Mouse (Mus musculus): Measurements from ENCODE around the gene Ttll13. TPM values are rescaled to one million over a fixed set of nuclear protein-coding genes. Genes with fewer than 3 reads are reported as not detected.
A peak's percentile ranks its signal among the peaks of the same experiment; 100 is the strongest.

The Ttll13 gene
- polyA plus RNA-seq, 1 experiment from 2014 or later: 1.2 TPM

DNA sequence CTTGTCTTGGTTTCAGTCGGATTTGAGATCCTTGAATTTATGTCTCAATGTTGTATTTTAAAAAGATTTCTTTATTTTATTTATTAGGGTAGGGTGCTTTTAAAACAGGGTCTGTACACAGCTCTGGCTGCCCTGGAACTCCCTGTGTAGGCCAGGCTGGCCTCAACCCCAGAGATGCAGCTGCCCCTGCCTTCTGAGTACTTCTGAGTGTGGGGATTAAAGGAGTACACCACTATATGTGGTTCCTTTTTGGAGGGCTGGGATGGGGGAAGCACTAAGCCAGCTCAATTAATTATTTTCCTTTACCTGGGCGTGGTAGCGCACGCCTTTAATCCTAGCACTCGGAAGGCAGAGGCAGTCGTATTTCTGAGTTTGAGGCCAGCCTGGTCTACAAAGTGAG lies 50.3 kb downstream of the Ttll13 start:
- Histone ChIP-seq H3K4me3 (no peak overlapping the region), H3K4me2 (replicated peaks) (peak overlapping the region; percentile 69)
- no peak for ATAC-seq (ENCODE audit: insufficient number of reproducible peaks, insufficient read depth, low FRiP score, low TSS enrichment)

DNA sequence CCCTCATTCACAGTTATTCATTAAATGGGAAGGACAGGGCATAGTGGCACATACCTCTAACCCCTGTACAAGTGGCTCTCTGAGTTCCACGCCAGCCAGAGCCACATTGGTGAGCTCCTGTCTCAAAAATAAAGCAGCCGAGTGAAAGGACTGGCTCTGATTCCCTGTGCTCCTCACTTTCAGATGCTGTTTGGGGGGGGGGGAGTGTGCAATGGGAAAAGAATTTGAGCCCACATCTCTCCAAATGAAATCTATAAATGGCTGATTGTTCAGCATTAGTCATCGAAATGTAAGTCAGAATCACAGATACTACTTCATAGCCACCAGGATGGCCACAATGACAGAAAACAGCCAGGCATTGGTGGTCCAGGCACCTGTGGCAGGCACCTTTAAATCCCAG lies 50.9 kb downstream of the Ttll13 start:
- Histone ChIP-seq H3K4me3 (no peak overlapping the region), H3K4me2 (replicated peaks) (no peak overlapping the region), H3K27ac (no peak overlapping the region), H3K4me1 (peaks cover 9% of the 10 kb centered on the region), H3K9ac (no peak overlapping the region), H3K36me3 (peaks cover 24% of the 10 kb centered on the region), H3K9me3 (no peaks in the 10 kb centered on the region), H3K27me3 (no peaks in the 10 kb centered on the region)
- 81% methylated on average over 3 of the region's 3 CpGs for WGBS
- no peak for ATAC-seq (ENCODE audit: insufficient number of reproducible peaks, insufficient read depth, low FRiP score, low TSS enrichment)

More for the DNA sequence above, 50.3 kb downstream of the Ttll13 start:
- no peak overlapping the region for H3K9ac ChIP-seq
- H3K27ac ChIP-seq: no peak overlapping the region
- WGBS: 93% methylated on average over 6 of the region's 6 CpGs
- H3K27me3 ChIP-seq: no peaks in the 10 kb centered on the region
- no peaks in the 10 kb centered on the region for H3K9me3 ChIP-seq
- H3K4me1 ChIP-seq: peaks cover 9% of the 10 kb centered on the region
- peaks cover 18% of the 10 kb centered on the region for H3K36me3 ChIP-seq

GRCm38 (mm10) chr7:80298754-80299153 lies 52.6 kb downstream of the Ttll13 start:
- no peak overlapping the region for H3K4me2 ChIP-seq (replicated peaks)
- ATAC-seq (ENCODE audit: insufficient number of reproducible peaks, insufficient read depth, low FRiP score, low TSS enrichment): no peak
- no peaks in the 10 kb centered on the region for H3K27me3 ChIP-seq
- H3K4me3 ChIP-seq: no peak overlapping the region
- peaks cover 35% of the 10 kb centered on the region for H3K36me3 ChIP-seq
- no peak overlapping the region for H3K9ac ChIP-seq
- H3K4me1 ChIP-seq: peaks cover 9% of the 10 kb centered on the region
- H3K9me3 ChIP-seq: no peaks in the 10 kb centered on the region
- WGBS: 92% methylated on average over 4 of the region's 4 CpGs
- H3K27ac ChIP-seq: no peak overlapping the region

DNA sequence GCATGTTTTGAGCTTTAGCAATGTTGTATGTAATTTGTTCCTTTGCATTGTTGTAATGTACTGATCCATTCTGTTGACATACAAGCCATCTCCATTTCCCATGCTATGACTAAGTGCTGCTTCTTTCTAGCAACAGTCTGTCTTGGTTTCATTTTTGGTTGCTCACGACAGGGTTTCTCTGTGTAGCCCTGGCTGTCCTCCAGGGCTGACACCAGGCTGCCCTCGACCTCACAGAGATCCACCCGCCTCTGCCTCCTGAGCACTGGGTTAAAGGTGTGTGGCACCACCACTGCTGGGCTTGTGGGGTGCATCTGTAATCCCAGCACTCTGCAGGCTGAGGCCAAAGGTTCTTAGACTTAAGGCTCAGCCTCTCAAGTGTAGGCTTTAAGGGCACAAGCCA lies 53.4 kb downstream of the Ttll13 start:
- ATAC-seq (ENCODE audit: insufficient number of reproducible peaks, insufficient read depth, low FRiP score, low TSS enrichment): no peak

GRCm38 (mm10) chr7:80301522-80301921 lies 55.3 kb downstream of the Ttll13 start:
- no peak for ATAC-seq (ENCODE audit: insufficient number of reproducible peaks, insufficient read depth, low FRiP score, low TSS enrichment)
- H3K9ac ChIP-seq: no peak overlapping the region
- peaks cover 62% of the 10 kb centered on the region for H3K36me3 ChIP-seq
- H3K9me3 ChIP-seq: no peaks in the 10 kb centered on the region
- whole genome bisulfite sequencing: 78% methylated on average over 2 of the region's 2 CpGs
- H3K4me2 ChIP-seq (replicated peaks): no peak overlapping the region
- H3K27me3 ChIP-seq: no peaks in the 10 kb centered on the region
- H3K4me3 ChIP-seq: no peak overlapping the region
- H3K4me1 ChIP-seq: no peaks in the 10 kb centered on the region; the same call in 1 of the 2 replicates
- no peak overlapping the region for H3K27ac ChIP-seq

More for the DNA sequence above, 53.4 kb downstream of the Ttll13 start:
- Histone ChIP-seq H3K4me1 (peaks cover 9% of the 10 kb centered on the region), H3K9me3 (no peaks in the 10 kb centered on the region), H3K36me3 (peaks cover 43% of the 10 kb centered on the region), H3K9ac (no peak overlapping the region), H3K4me2 (replicated peaks) (no peak overlapping the region), H3K27ac (no peak overlapping the region), H3K27me3 (no peaks in the 10 kb centered on the region), H3K4me3 (no peak overlapping the region)
- 87% methylated on average over 3 of the region's 3 CpGs for WGBS

GRCm38 (mm10) chr7:80307766-80308165 lies 61.6 kb downstream of the Ttll13 start:
- no peak for ATAC-seq (ENCODE audit: insufficient number of reproducible peaks, insufficient read depth, low FRiP score, low TSS enrichment)
- Histone ChIP-seq H3K9ac (no peak overlapping the region), H3K36me3 (peaks cover 89% of the 10 kb centered on the region), H3K9me3 (no peaks in the 10 kb centered on the region), H3K4me3 (no peak overlapping the region), H3K27ac (no peak overlapping the region), H3K27me3 (no peaks in the 10 kb centered on the region), H3K4me2 (replicated peaks) (no peak overlapping the region), H3K4me1 (no peaks in the 10 kb centered on the region)
- WGBS: 85% methylated on average over 3 of the region's 3 CpGs

Other genes with a start within 250 kb of the Ttll13 start
- 21.6 and 22.2 TPM in 2 replicates for gene Zfp710, start 221.6 kb upstream of the Ttll13 start, polyA plus RNA-seq (2016; fragmentation: Nextera tagmentation; extraction: Ambion mirVana)
- gene Idh2, start 131.0 kb upstream of the Ttll13 start, polyA plus RNA-seq (2016; fragmentation: Nextera tagmentation; extraction: Ambion mirVana): 495 and 498 TPM in 2 replicates
- 14.6 and 14.9 TPM in 2 replicates for gene Sema4b, start 59.5 kb upstream of the Ttll13 start, polyA plus RNA-seq (2016; fragmentation: Nextera tagmentation; extraction: Ambion mirVana)
- gene Cib1, start 13.6 kb upstream of the Ttll13 start, polyA plus RNA-seq (2016; fragmentation: Nextera tagmentation; extraction: Ambion mirVana): 54.2 and 56.0 TPM in 2 replicates
- 3.7 and 4.0 TPM in 2 replicates for gene Gdpgp1, start 13.5 kb upstream of the Ttll13 start, polyA plus RNA-seq (2016; fragmentation: Nextera tagmentation; extraction: Ambion mirVana)
- gene Ngrn, start 14.8 kb downstream of the Ttll13 start, polyA plus RNA-seq (2016; fragmentation: Nextera tagmentation; extraction: Ambion mirVana): 56.2 and 59.6 TPM in 2 replicates
- gene Vps33b, start 23.3 kb downstream of the Ttll13 start, polyA plus RNA-seq (2016; fragmentation: Nextera tagmentation; extraction: Ambion mirVana): 14.5 and 14.9 TPM in 2 replicates
- gene Prc1, start 48.1 kb downstream of the Ttll13 start, polyA plus RNA-seq (2016; fragmentation: Nextera tagmentation; extraction: Ambion mirVana): 133 and 136 TPM in 2 replicates
- 14.3 and 15.9 TPM in 2 replicates for gene Rccd1, start 78.1 kb downstream of the Ttll13 start, polyA plus RNA-seq (2016; fragmentation: Nextera tagmentation; extraction: Ambion mirVana)
- gene Unc45a, start 94.6 kb downstream of the Ttll13 start, polyA plus RNA-seq (2016; fragmentation: Nextera tagmentation; extraction: Ambion mirVana): 60.3 and 61.0 TPM in 2 replicates
- gene Hddc3, start 96.7 kb downstream of the Ttll13 start, polyA plus RNA-seq (2016; fragmentation: Nextera tagmentation; extraction: Ambion mirVana): 23.2 and 27.4 TPM in 2 replicates
- gene Man2a2, start 125.0 kb downstream of the Ttll13 start, polyA plus RNA-seq (2016; fragmentation: Nextera tagmentation; extraction: Ambion mirVana): 31.0 and 31.6 TPM in 2 replicates
- gene Fes, start 141.6 kb downstream of the Ttll13 start, polyA plus RNA-seq (2016; fragmentation: Nextera tagmentation; extraction: Ambion mirVana): 11.0 and 12.2 TPM in 2 replicates
- 9.7 and 10.7 TPM in 2 replicates for gene Furin, start 159.1 kb downstream of the Ttll13 start, polyA plus RNA-seq (2016; fragmentation: Nextera tagmentation; extraction: Ambion mirVana)

All from embryonic facial prominence, embryonic 12.5 days (tissue).